Mouse (Mus musculus) olfactory bulb, adult 2 months (tissue): ENCODE measurements around the gene Adprhl1. TPM values are rescaled to one million over a fixed set of nuclear protein-coding genes. Genes with fewer than 3 reads are reported as not detected.

ENCODE experiments used
- H3K27ac ChIP-seq: fragments of 200-500 bp; 2 replicates; pipeline ENCODE4 v1.5.1; 2012; ENCODE audit warnings: low read depth, low read length; ENCODE audit not compliant: insufficient read depth
- H3K4me1 ChIP-seq: fragments of 200-500 bp; 2 replicates; pipeline ENCODE4 v1.6.1; 2012; ENCODE audit warnings: low read length; ENCODE audit not compliant: control insufficient read depth, insufficient read depth
- H3K4me3 ChIP-seq: fragments of 200-500 bp; 2 replicates; pipeline ENCODE4 v1.5.1; 2012; ENCODE audit warnings: mild to moderate bottlenecking, low read depth, low read length, moderate library complexity; ENCODE audit not compliant: insufficient read depth
- CTCF ChIP-seq: fragments of 200-500 bp; IDR thresholded peaks from 2 replicates; pipeline ENCODE4 v1.5.1; 2012; ENCODE audit warnings: low read depth, mild to moderate bottlenecking, low read length, moderate library complexity; ENCODE audit not compliant: insufficient read depth
- POLR2A ChIP-seq: fragments of 200-500 bp; IDR thresholded peaks from 2 replicates; pipeline ENCODE4 v1.6.1; 2012; ENCODE audit warnings: mild to moderate bottlenecking, low read depth, low read length, moderate library complexity; ENCODE audit not compliant: insufficient read depth
- WGBS: fragments of 180-500 bp; shearing (Covaris S2); methylation state at CpG from one replicate; pipeline ENCODE4 v1.1.7; 2018; 5-methylcytosine and 5-hydroxymethylcytosine counted together
- polyA plus RNA-seq: library from polyadenylated mRNA; stranded (reverse); fragments of >200 nt; gene quantifications from 2 replicates; pipeline ENCODE4 v1.2.4, GENCODE M21; 2012; ENCODE audit warnings: low replicate concordance; ENCODE audit not compliant: missing spikeins, insufficient read depth, insufficient read length

Gene Adprhl1
- polyA plus RNA-seq, 1 experiment: not detected

DNA sequence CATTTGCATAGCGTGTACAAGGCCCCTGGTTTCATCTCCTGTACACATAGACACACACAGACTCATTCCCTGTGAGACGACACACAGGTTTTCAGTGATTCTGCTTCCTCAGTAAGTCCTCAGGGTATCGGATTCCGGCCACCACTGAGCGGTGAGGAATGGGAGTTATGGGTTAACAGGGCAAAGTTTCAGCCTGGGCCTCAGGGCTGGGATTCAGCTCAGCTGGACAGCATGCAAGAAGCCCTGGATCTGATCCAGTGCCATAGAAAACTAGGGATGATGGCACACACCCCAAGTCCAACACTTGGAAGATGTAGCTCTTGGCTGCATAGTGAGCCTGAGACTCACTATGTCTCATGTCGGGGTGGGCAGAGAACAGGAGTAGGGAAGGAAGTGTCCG, 74.0 kb downstream of the Adprhl1 start:
- 56% methylated on average over 7 of the region's 7 CpGs for WGBS
- TF ChIP-seq POLR2A (no peak), CTCF (no peak)
- Histone ChIP-seq H3K27ac (no peak overlapping the region), H3K4me1 (peaks cover 4% of the 10 kb centered on the region), H3K4me3 (no peak overlapping the region)

DNA sequence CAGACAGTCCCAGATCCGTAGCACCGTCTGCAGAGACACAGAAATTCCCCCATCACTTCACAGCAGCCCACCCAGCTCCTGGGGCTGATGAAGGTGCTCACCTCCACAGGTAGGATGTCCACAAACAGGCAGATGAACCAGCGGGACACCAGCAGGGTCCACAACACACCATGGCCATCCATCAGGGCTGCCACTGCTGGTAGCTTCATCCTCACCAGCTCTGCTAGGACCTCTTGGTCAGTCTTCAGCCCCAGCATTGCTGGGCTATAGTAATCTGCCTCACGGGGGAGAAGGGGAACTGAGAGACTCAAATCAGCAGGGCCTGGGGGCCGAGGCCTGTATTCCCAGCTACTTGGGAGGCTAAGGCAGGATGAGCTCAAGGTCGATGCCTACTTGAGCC, 74.5 kb downstream of the Adprhl1 start:
- no peak overlapping the region for H3K4me3 ChIP-seq
- H3K27ac ChIP-seq: no peak overlapping the region
- TF ChIP-seq CTCF: no peak
- peaks cover 4% of the 10 kb centered on the region for H3K4me1 ChIP-seq
- WGBS: 84% methylated on average over 6 of the region's 6 CpGs

DNA sequence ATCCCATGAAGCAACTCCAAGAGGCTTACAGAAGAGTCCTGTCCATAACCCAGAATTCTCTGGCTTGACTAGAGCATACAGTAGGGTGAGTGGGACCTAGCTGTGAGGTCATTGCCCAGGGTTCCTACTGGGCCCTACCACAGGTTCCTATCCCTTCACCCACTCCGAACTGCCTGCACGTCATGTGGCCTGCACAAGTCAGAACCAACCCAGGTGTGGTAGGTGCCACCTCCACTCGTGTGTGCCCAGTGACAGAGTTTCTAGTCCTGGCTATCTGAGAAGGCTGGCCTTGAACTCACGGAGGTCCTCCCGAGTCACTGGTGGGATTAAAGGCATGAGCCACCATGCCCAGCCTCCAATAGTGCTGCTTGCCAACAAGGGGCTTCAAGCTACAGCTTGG, 75.8 kb downstream of the Adprhl1 start:
- Histone ChIP-seq H3K4me1 (peaks cover 4% of the 10 kb centered on the region), H3K4me3 (no peak overlapping the region), H3K27ac (no peak overlapping the region)
- 91% methylated on average over 5 of the region's 5 CpGs for WGBS
- TF ChIP-seq CTCF (no peak), POLR2A (no peak)

DNA sequence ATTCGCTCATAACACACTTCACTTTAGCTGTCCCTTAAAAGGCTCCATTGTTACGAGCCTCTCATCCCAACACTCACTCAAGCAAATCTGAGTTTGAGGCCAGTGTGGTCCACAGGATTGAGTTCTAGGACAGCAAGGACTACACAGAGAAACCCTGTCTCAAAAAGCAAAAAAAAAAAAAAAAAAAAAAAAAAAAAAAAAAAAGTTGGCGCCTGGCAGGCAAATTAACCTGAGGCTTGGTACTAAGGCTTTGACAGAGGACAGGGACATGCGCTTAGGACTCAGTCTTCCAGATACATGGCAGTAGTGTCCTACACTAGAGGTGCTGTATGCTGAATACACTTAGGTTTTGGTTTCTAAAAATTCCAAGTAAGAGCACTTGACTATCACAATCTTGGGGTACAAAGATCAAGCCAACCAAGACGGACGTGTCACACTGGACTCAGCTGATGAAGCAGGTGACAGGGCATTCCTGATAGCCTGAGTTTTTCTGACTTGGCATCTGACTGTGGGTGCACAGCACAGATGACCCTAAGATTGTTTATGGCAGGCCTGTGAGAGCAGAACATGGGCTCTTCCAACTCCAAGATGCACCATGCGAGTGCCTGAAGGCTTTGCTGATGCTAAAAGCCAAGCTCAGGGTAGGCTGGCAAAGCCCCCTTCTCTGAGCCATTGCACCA, 76.6 kb downstream of the Adprhl1 start:
- no peak overlapping the region for H3K27ac ChIP-seq
- WGBS: 89% methylated on average over 7 of the region's 7 CpGs
- no peak overlapping the region for H3K4me3 ChIP-seq
- TF ChIP-seq POLR2A: no peak
- TF ChIP-seq CTCF: no peak
- peaks cover 4% of the 10 kb centered on the region for H3K4me1 ChIP-seq

DNA sequence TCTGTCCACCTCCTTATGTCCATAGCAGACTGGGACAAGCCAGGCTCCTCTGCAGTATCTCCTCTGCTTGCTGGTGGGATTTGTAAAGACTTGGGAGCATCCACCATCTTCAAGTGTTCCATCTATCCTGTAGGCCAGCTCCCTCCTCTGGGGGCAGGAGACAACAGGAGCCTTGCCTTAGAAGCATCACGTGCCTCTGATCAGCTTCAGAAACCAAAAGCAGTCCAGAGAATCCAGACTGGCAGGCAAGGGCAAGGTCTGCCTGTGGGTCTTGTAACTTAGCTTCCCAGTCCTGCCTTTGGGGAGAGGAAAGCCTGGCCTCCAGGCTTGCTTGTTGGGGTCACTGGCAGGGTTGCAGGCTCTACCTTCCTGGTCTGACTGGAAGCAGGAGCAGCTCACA, 78.3 kb downstream of the Adprhl1 start:
- Histone ChIP-seq H3K4me1 (no peaks in the 10 kb centered on the region; the same call in 1 of the 2 replicates), H3K4me3 (no peak overlapping the region), H3K27ac (no peak overlapping the region)
- 96% methylated on average over 1 of the region's 1 CpGs for WGBS
- TF ChIP-seq CTCF (no peak), POLR2A (no peak)

DNA sequence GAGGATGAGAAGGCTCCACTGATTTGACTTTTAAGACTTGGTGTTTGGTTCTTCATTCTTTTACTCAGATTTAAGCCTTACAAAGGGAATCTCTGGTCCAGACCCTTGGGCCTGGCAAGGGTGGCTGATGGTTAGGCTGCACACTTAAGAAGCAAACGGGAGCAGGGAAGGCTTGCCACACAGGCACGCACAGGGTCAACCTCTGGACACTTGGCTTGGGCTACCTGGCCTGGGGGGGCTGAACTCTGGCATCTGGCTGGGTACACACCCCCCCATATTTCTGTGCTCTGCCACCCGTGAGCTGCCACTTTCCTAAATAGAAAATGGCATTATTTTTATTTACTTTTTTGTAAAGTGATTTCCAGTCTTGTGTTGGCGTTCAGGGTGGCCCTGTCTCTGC, 79.2 kb downstream of the Adprhl1 start:
- H3K4me3 ChIP-seq: no peak overlapping the region
- no peak for TF ChIP-seq POLR2A
- TF ChIP-seq CTCF: no peak
- no peaks in the 10 kb centered on the region for H3K4me1 ChIP-seq
- no peak overlapping the region for H3K27ac ChIP-seq
- 81% methylated on average over 4 of the region's 4 CpGs for WGBS

DNA sequence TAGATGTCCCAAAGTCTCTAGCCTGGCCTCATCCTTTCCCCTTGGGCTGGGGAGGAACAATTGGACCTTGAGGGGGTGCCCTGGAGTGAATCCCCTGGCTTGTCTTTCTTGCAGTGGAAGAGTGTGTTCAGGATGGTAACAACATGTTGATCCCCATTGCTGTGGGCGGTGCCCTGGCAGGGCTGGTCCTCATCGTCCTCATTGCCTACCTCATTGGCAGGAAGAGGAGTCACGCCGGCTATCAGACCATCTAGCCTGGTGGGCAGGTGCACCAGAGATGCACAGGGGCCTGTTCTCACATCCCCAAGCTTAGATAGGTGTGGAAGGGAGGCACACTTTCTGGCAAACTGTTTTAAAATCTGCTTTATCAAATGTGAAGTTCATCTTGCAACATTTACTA, 79.7 kb downstream of the Adprhl1 start:
- Histone ChIP-seq H3K4me1 (no peaks in the 10 kb centered on the region), H3K4me3 (no peak overlapping the region), H3K27ac (no peak overlapping the region)
- TF ChIP-seq POLR2A (no peak), CTCF (no peak)
- 89% methylated on average over 4 of the region's 4 CpGs for WGBS

Other genes with a start within 250 kb of the Adprhl1 start
- not detected in 2 replicates for gene F7, start 228.1 kb downstream of the Adprhl1 start, polyA plus RNA-seq
- gene F10, start 216.9 kb downstream of the Adprhl1 start, polyA plus RNA-seq: not detected in 2 replicates
- not detected in 2 replicates for gene Proz, start 193.2 kb downstream of the Adprhl1 start, polyA plus RNA-seq
- not detected in 2 replicates for gene Pcid2, start 148.7 kb downstream of the Adprhl1 start, polyA plus RNA-seq
- 235 TPM in 1 of 2 replicates, not detected in the other for gene Cul4a, start 148.5 kb downstream of the Adprhl1 start, polyA plus RNA-seq
- gene Lamp1, start 95.0 kb downstream of the Adprhl1 start, polyA plus RNA-seq: 207 TPM in 1 of 2 replicates, not detected in the other
- not detected in 2 replicates for gene Grtp1, start 53.5 kb downstream of the Adprhl1 start, polyA plus RNA-seq
- gene Dcun1d2, start 34.0 kb upstream of the Adprhl1 start, polyA plus RNA-seq: not detected in 2 replicates
- gene Tmco3, start 34.0 kb upstream of the Adprhl1 start, polyA plus RNA-seq: not detected in 2 replicates
- not detected in 2 replicates for gene Tfdp1, start 84.6 kb upstream of the Adprhl1 start, polyA plus RNA-seq
- not detected in 2 replicates for gene Atp4b, start 142.7 kb upstream of the Adprhl1 start, polyA plus RNA-seq
- not detected in 2 replicates for gene Grk1, start 150.9 kb upstream of the Adprhl1 start, polyA plus RNA-seq
- gene Tmem255b, start 181.0 kb upstream of the Adprhl1 start, polyA plus RNA-seq: not detected in 2 replicates
- not detected in 2 replicates for gene Gas6, start 240.3 kb upstream of the Adprhl1 start, polyA plus RNA-seq